Mouse (Mus musculus) myocyte (in vitro differentiated cells): ENCODE measurements around the gene Lrrc29. TPM values are rescaled to one million over a fixed set of nuclear protein-coding genes. Genes with fewer than 3 reads are reported as not detected.
A peak's percentile ranks its signal among the peaks of the same experiment; 100 is the strongest.

Experiments used
- H3K27me3 ChIP-seq: one replicate; pipeline ENCODE4 v1.6.1; 2011; ENCODE audit not compliant: control insufficient read depth, insufficient read depth, insufficient read length
- H3K36me3 ChIP-seq: one replicate; pipeline ENCODE4 v1.6.1; 2011; ENCODE audit not compliant: control insufficient read depth, insufficient read depth
- H3K4me2 ChIP-seq: one replicate; pipeline ENCODE4 v1.6.1; 2011; ENCODE audit warnings: low read depth, control low read depth
- H3K4me3 ChIP-seq: one replicate; pipeline ENCODE4 v1.5.1; 2011; ENCODE audit warnings: mild to moderate bottlenecking, control low read depth, moderate library complexity
- H3K79me2 ChIP-seq: one replicate; pipeline ENCODE4 v1.6.1; 2011; ENCODE audit not compliant: control insufficient read depth, insufficient read depth
- H3ac ChIP-seq: one replicate; pipeline ENCODE4 v1.6.1; 2011; ENCODE audit not compliant: control insufficient read depth, insufficient read length
- E2F4 ChIP-seq: IDR thresholded peaks from one replicate; pipeline ENCODE4 v1.6.1; 2011; ENCODE audit warnings: mild to moderate bottlenecking, control low read depth, moderate library complexity; ENCODE audit not compliant: insufficient read depth
- MAX ChIP-seq: IDR thresholded peaks from one replicate; pipeline ENCODE4 v1.6.1; 2011; ENCODE audit warnings: low read depth, mild to moderate bottlenecking, control low read depth
- MYOD1 ChIP-seq, 3 experiments: IDR thresholded peaks; one replicate each; pipeline ENCODE4 v1.6.1; 2011; ENCODE audit warnings: control low read depth in 2 of 3, low read depth in 2 of 3, mild to moderate bottlenecking in 2 of 3, moderate library complexity in 1 of 3; ENCODE audit not compliant: insufficient read length in 2 of 3, control insufficient read depth in 1 of 3
- MYOG ChIP-seq, 3 experiments: IDR thresholded peaks; one replicate each; pipeline ENCODE4 v1.6.1; 2011; ENCODE audit warnings: control low read depth in 2 of 3, low read depth in 2 of 3, mild to moderate bottlenecking in 2 of 3; ENCODE audit not compliant: insufficient read length in 2 of 3, control insufficient read depth in 1 of 3, insufficient read depth in 1 of 3
- POLR2A ChIP-seq: IDR thresholded peaks from one replicate; pipeline ENCODE4 v1.6.1; 2011; ENCODE audit warnings: low read depth, mild to moderate bottlenecking, control low read depth, moderate library complexity; ENCODE audit not compliant: insufficient read length
- POLR2AphosphoS2 ChIP-seq: IDR thresholded peaks from one replicate; pipeline ENCODE4 v1.6.1; 2011; ENCODE audit warnings: low read depth, control low read depth; ENCODE audit not compliant: insufficient read length
- REST ChIP-seq: IDR thresholded peaks from one replicate; pipeline ENCODE4 v1.6.1; 2011; ENCODE audit warnings: mild to moderate bottlenecking, control low read depth, moderate library complexity; ENCODE audit not compliant: insufficient read depth, insufficient read length
- SRF ChIP-seq: IDR thresholded peaks from one replicate; pipeline ENCODE4 v1.6.1; 2011; ENCODE audit warnings: low read depth; ENCODE audit not compliant: control insufficient read depth, insufficient read length
- TCF12 ChIP-seq: IDR thresholded peaks from one replicate; pipeline ENCODE4 v1.6.1; 2011; ENCODE audit warnings: mild to moderate bottlenecking, control low read depth; ENCODE audit not compliant: poor library complexity, insufficient read depth, severe bottlenecking
- TCF3 ChIP-seq: IDR thresholded peaks from one replicate; pipeline ENCODE4 v1.6.1; 2011; ENCODE audit warnings: low read depth, control low read depth; ENCODE audit not compliant: insufficient read length
- polyA plus RNA-seq: library from polyadenylated mRNA; unstranded; fragments of >200 nt; fragmentation: generic; extraction: Trizol; gene quantifications from one replicate; pipeline ENCODE4 v1.2.1, GENCODE M21; 2012; ENCODE audit warnings: missing spikeins

The Lrrc29 gene
- polyA plus RNA-seq, 1 experiment = 1.8 TPM

GRCm38 (mm10) chr8:105266775-105267174 lies 59.3 kb downstream of the Lrrc29 start:
- H3ac ChIP-seq = no peak overlapping the region
- no peaks in the 10 kb centered on the region for H3K27me3 ChIP-seq
- H3K4me3 ChIP-seq = no peak overlapping the region
- peaks cover 4% of the 10 kb centered on the region for H3K79me2 ChIP-seq
- no peaks in the 10 kb centered on the region for H3K36me3 ChIP-seq
- no peak overlapping the region for H3K4me2 ChIP-seq
- no peak for TF ChIP-seq POLR2AphosphoS2
- no peak for TF ChIP-seq MYOD1 (IDR thresholded peaks at IDR 0.05; ENCODE audit: control insufficient read depth in 1 of 3, insufficient read length in 2 of 3, low read depth in 2 of 3)
- no peak for TF ChIP-seq E2F4
- TF ChIP-seq MAX = no peak
- TF ChIP-seq SRF = no peak
- TF ChIP-seq REST = no peak

- Histone ChIP-seq H3K36me3 (no peaks in the 10 kb centered on the region), H3K79me2 (peaks cover 4% of the 10 kb centered on the region), H3ac (peak overlapping the region; percentile 19), H3K4me2 (peak overlapping the region; percentile 72), H3K4me3 (peak overlapping the region; percentile 62), H3K27me3 (no peaks in the 10 kb centered on the region)
- TF ChIP-seq POLR2A = peak; percentile 24
- TF ChIP-seq SRF = no peak
- no peak for TF ChIP-seq MAX
- TF ChIP-seq TCF3 = no peak
Measured at GRCm38 (mm10) chr8:105265128-105265527, 61.0 kb downstream of the Lrrc29 start.

DNA sequence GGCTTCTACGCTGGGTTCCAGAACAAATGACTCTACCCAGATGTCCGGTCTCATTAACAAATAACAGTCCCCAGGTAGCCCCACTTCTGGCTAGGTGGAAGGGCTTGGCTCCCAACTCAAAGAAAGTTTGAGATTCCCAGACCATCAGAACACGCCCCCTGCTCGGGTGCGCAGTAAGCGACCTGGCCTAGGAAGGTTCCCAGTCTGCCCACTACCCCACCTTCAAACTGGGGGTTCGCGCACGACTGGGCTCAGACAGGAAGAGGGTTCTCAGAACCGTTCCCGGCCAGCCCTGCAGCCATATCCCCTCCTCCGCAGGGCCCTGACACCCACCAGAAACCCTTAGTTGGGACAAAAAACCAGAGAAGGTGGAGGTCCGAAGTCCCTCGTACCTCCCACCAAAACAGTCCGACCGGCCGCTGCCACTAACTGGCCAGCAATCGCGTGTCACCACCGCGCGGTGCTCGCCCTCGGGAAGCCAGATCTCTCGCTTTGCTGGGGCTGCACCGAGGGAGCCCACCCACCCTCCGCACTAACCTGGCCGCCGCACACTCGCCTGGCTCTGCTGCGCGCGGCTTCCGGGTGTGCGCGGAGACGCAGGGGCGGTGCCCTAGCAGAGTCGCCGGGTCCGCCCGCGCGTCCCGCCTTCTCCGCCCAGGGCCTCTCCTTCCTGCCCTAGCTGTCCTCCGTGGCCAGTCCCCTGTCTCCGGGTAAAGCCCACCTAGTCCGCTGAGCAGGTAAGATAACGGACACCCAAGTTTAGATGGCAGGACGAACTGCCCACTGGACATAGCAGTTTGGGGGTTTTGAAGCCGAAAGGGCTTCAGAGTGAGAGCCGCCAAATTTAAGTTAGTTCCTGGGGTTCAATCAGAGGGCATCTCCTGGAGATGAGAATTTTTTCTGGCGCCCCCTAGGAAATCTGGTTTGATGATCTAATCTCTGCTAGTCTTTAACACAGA lies 61.8 kb downstream of the Lrrc29 start, which contains the start of the genes Tradd and Fbxl8:
TSS of gene Tradd (minus strand) at position 586 of the 959 bp plus-strand sequence.
TSS of gene Fbxl8 (plus strand) at position 625 of the 959 bp plus-strand sequence.
- peak within 1 kb of the TSS; percentile 62 for H3K4me3 ChIP-seq
- TF ChIP-seq E2F4 (no peak), POLR2A (peak; percentile 86), TCF3 (no peak), REST (no peak), POLR2AphosphoS2 (peak; percentile 81), MYOD1 (IDR thresholded peaks at IDR 0.05; ENCODE audit: control insufficient read depth in 1 of 3, insufficient read length in 2 of 3, low read depth in 2 of 3) (peak in 1 of 3 experiments; percentile 19), MYOG (IDR thresholded peaks at IDR 0.05; ENCODE audit: control insufficient read depth in 1 of 3, insufficient read depth in 1 of 3, insufficient read length in 2 of 3, low read depth in 2 of 3) (peak in 1 of 3 experiments; percentile 1), SRF (no peak), TCF12 (no peak)
- H3K27me3 ChIP-seq = no peaks in the 10 kb centered on the region
- H3K4me2 ChIP-seq = peak within 1 kb of the TSS; percentile 72
- no peaks in the 10 kb centered on the region for H3K36me3 ChIP-seq
- H3K79me2 ChIP-seq = peaks cover 4% of the 10 kb centered on the region
- peak within 1 kb of the TSS; percentile 19 for H3ac ChIP-seq

DNA sequence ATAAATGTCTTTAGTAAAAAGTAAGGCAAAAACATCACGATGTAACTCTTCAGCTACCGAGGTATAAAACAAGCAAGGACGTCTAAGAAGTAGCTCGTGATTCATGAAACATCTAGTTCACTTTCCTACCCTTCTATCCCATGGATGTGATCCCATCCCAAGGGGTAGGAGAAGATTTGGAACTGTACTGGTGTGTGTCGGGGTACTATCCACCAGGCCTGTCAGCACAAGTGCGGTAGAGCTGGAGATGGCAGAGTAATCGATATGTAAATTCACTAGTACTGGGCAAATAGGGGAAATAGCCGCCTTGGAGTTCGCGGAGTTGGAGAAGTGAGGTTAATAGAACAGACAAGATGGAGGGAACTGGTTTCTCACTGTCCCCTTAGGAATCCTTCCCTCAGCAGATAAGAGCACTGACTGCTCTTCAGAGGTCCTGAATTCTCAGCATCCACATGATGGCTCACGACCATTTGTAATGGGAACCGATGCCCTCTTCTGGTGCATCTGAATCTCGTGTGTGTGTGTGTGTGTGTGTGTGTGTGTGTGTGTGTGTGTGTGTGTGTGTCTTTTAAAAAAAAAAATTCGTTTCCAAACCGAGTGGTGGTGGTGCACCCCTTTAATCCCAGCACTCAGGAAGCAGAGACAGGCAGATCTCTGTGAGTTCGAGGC lies 62.7 kb downstream of the Lrrc29 start:
- Histone ChIP-seq H3K36me3 (no peaks in the 10 kb centered on the region), H3K4me2 (peak overlapping the region; percentile 72), H3ac (no peak overlapping the region), H3K4me3 (peak overlapping the region; percentile 62), H3K27me3 (no peaks in the 10 kb centered on the region), H3K79me2 (peaks cover 4% of the 10 kb centered on the region)
- TF ChIP-seq SRF (no peak), TCF12 (no peak), REST (no peak)

Other genes with a start within 250 kb of the Lrrc29 start
- not detected for gene Ces3b, start 242.5 kb downstream of the Lrrc29 start, polyA plus RNA-seq
- not detected for gene Ces4a, start 194.5 kb downstream of the Lrrc29 start, polyA plus RNA-seq
- 38.1 TPM for gene Cbfb, start 155.6 kb downstream of the Lrrc29 start, polyA plus RNA-seq
- gene D230025D16Rik, start 101.1 kb downstream of the Lrrc29 start, polyA plus RNA-seq = 16.6 TPM
- gene B3gnt9, start 71.1 kb downstream of the Lrrc29 start, polyA plus RNA-seq = 6.2 TPM
- 27.0 TPM for gene Tradd, start 61.7 kb downstream of the Lrrc29 start, polyA plus RNA-seq
- gene Fbxl8, start 61.6 kb downstream of the Lrrc29 start, polyA plus RNA-seq = 10.5 TPM
- 5.8 TPM for gene Hsf4, start 56.5 kb downstream of the Lrrc29 start, polyA plus RNA-seq
- 23.2 TPM for gene Nol3, start 50.1 kb downstream of the Lrrc29 start, polyA plus RNA-seq
- 6.2 TPM for gene 4931428F04Rik, start 36.4 kb downstream of the Lrrc29 start, polyA plus RNA-seq
- gene Exoc3l, start 30.2 kb downstream of the Lrrc29 start, polyA plus RNA-seq = 23.4 TPM
- 59.7 TPM for gene E2f4, start 28.6 kb downstream of the Lrrc29 start, polyA plus RNA-seq
- 0.92 TPM for gene Elmo3, start 20.7 kb downstream of the Lrrc29 start, polyA plus RNA-seq
- 109 TPM for gene Tmem208, start 76 bp upstream of the Lrrc29 start, polyA plus RNA-seq
- gene Fhod1, start 21.7 kb upstream of the Lrrc29 start, polyA plus RNA-seq = 19.0 TPM
- gene Slc9a5, start 22.6 kb upstream of the Lrrc29 start, polyA plus RNA-seq = 6.2 TPM
- 1.0 TPM for gene Plekhg4, start 47.0 kb upstream of the Lrrc29 start, polyA plus RNA-seq
- not detected for gene Kctd19, start 87.2 kb upstream of the Lrrc29 start, polyA plus RNA-seq
- not detected for gene Lrrc36, start 87.3 kb upstream of the Lrrc29 start, polyA plus RNA-seq
- gene Tppp3, start 145.2 kb upstream of the Lrrc29 start, polyA plus RNA-seq = 155 TPM
- 17.3 TPM for gene Zdhhc1, start 170.6 kb upstream of the Lrrc29 start, polyA plus RNA-seq
- 0.59 TPM for gene Hsd11b2, start 192.5 kb upstream of the Lrrc29 start, polyA plus RNA-seq
- gene Atp6v0d1, start 239.8 kb upstream of the Lrrc29 start, polyA plus RNA-seq = 126 TPM